Mouse (Mus musculus): ENCODE measurements at regions not wholly inside any gene's neighbourhood (a gene's known extent, or its start where the extent isn't known, plus 50 kb on each side); places are given as distances from the start of the nearest gene placed in this dataset.
A peak's percentile ranks its signal among the peaks of the same experiment; 100 is the strongest.

DNA sequence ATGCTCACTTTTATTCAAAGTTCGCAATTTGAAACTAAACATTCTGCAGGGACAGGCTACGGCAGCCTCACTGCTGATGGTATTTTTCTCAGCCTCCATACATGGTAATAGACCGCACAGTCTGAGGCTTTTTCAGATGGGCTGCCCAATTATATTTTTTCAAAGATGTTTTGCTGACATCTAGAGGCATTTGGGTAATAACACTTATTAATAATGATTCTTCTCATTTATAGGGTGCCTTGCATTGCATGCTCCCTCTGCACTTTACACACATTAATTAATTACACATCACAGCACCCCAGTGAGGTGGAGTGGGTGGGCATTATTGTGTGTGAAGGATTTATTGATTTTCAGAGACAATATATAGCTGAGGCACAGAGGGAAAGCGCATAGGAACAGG lies 644.5 kb downstream of the Pkhd1 start:
- peak in 1 of 2 experiments; percentile 2 for DNase-seq

DNA sequence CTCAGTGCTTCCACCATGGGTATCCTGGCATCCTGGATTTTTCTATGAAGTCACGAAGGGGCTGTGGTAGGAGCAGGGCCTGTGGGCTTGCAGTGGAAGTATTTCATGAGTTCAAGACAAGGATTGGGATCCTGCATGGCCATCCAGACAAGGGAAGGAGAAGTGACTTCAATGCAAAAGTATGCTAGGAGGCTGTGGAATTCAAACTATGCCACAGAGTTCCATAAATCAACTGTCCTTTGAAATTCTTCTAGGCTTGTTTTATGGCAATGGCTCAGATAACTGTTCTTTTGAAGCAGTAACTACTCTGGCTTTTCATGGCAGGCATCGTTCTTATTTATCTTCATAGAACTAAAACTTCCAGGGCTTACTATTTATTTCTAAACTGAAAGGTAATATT lies 643.9 kb downstream of the Pkhd1 start:
- DNase-seq = no peak

- DNase-seq = no peak
These were observed 642.4 kb downstream of the Pkhd1 start for GRCm38 (mm10) chr1:19975436-19975835.

- no peak for DNase-seq
These were observed 636.7 kb downstream of the Pkhd1 start for GRCm38 (mm10) chr1:19981189-19981588.

- DNase-seq = no peak
These were observed 635.1 kb downstream of the Pkhd1 start for GRCm38 (mm10) chr1:19982791-19983190.

- no peak for DNase-seq
These were observed 634.4 kb downstream of the Pkhd1 start for GRCm38 (mm10) chr1:19983504-19983903.

DNA sequence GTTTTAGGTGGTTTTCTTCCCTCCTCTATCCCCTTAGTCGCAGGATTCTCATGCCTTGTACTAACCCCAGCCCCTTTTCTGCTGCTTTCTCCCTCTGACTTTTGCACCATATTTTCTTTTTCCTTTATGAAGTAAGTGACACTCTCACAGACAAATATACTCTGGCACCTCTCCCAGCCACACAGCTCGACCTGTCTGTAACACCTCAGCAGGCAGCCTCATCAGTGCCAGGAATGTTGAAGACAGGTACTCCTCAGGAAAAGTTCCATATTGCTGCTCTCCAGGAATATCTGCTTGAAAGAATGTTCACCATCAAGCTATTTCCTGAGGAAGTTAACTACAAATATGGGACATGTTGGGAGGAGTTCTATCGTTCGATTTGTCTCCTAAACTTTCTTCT lies 627.9 kb downstream of the Pkhd1 start:
- DNase-seq = no peak

Measured in kidney, postnatal 36 days (tissue).